Mouse (Mus musculus): ENCODE measurements around the gene Egflam.

GRCm38 (mm10) chr15:7315539-7315938, 82.7 kb downstream of the Egflam start:
- TF ChIP-seq POLR2A (IDR thresholded peaks at IDR 0.05; ENCODE audit: borderline replicate concordance, extremely low read depth, low read depth, low read length) (no peak), CTCF (IDR thresholded peaks at IDR 0.05; ENCODE audit: insufficient read depth, low read length) (no peak)
